Mouse (Mus musculus) olfactory bulb, adult 2 months (tissue): ENCODE data around the gene Best3.

Source experiments
- CTCF ChIP-seq: fragments of 200-500 bp; IDR thresholded peaks from 2 replicates; pipeline ENCODE4 v1.5.1; 2012; ENCODE audit warnings: low read depth, mild to moderate bottlenecking, low read length, moderate library complexity; ENCODE audit not compliant: insufficient read depth
- POLR2A ChIP-seq: fragments of 200-500 bp; IDR thresholded peaks from 2 replicates; pipeline ENCODE4 v1.6.1; 2012; ENCODE audit warnings: mild to moderate bottlenecking, low read depth, low read length, moderate library complexity; ENCODE audit not compliant: insufficient read depth

DNA sequence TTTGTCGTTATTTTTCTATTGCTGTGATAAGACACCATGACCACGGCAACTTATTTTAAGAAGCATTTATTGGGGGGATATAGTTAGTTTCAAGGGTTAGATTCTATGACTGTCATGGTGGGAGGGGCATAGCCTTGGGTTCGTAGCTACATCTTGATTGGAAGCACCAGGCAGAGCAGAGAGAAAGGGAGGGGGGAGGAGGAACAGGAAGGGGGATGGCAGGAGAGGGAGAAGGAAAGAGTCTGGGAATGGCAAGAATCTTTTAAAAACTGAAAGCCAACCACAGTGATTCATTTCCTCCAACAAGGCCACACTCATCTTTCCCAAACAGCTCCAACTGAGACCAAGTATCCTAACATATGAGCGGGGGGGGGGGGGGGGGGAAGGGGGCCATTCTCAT, 3.6 kb upstream of the Best3 start:
- TF ChIP-seq POLR2A (no peak), CTCF (no peak)
